Mouse (Mus musculus) embryonic fibroblast, embryonic 13.5 days (primary cell): ENCODE data around the gene Kcna10.

Experiments used
- CTCF ChIP-seq: IDR thresholded peaks from 2 replicates; pipeline ENCODE4 v1.5.1; 2011; ENCODE audit warnings: mild to moderate bottlenecking, control low read depth, low read length, moderate library complexity, borderline replicate concordance; ENCODE audit not compliant: insufficient read depth
- POLR2A ChIP-seq: IDR thresholded peaks from 2 replicates; pipeline ENCODE4 v1.6.1; 2011; ENCODE audit warnings: low read depth, mild to moderate bottlenecking, control low read depth, low read length, moderate library complexity

DNA sequence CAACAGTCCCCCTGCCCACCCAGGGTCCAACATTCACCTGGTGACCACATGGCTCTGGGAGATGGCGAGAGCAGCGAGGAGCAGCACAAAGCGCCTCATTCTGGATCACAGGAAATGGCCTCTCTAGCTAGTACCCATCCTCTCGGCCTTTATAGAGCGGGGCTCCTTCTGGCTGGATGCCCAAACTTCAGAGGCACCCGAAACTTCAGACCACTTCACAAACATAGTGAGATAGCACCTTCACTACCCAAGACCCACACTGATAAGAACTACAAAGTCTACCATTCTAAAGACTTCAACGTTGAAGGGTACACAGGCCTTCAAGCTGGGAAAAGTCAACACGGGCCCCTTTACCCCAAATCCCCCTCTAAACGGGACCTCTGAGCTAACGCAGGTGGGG lies 38.8 kb downstream of the Kcna10 start, which contains the start of gene Cym:
- TF ChIP-seq CTCF, result no peak
- no peak for TF ChIP-seq POLR2A
